Mouse (Mus musculus) left cerebral cortex, postnatal 4 days (tissue): ENCODE measurements around the gene Hmgb1. TPM values are rescaled to one million over a fixed set of nuclear protein-coding genes. Genes with fewer than 3 reads are reported as not detected.

Experiments used
- DNase-seq: peaks from one replicate; pipeline ENCODE4 v3.0.0-alpha.2; 2022
- intact Hi-C: fragments of 180-260 bp; cut with DNase I; formaldehyde crosslinking; loops from one replicate; pipeline ENCODE4 v1.15.1; 2025
- total RNA-seq, 2 experiments: library from RNA; stranded (reverse); gene quantifications; 2 replicates each; pipeline ENCODE4 v1.2.3; 2021

Gene Hmgb1
- total RNA-seq, 2 experiments from 2014 or later: 291 to 345 TPM

DNA sequence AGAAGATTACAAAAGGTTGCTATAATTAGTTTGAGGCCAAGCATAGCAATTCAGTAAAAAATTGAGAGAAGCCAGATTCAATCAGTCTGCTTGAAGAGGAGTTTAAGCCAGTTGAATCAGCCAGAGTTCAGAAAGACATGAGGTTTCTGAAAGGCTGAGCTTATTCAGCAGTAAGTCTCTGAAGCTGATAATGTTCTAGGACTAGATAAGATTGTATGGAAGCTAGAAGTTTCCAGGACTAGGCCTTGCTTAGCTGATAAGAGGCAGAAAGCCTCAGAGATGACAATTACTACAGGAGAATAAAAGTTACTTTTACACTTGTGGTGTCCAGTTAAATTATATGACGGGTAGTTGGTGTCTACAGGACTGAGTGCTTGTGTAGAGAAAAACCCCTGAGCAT, 5.9 kb upstream of the Hmgb1 start:
- intact Hi-C loops: loop anchor here (10.0 kb wide), 1 partner anchor 335 kb away; the partner anchor contains the start of gene Wdr95
- no peak for DNase-seq

DNA sequence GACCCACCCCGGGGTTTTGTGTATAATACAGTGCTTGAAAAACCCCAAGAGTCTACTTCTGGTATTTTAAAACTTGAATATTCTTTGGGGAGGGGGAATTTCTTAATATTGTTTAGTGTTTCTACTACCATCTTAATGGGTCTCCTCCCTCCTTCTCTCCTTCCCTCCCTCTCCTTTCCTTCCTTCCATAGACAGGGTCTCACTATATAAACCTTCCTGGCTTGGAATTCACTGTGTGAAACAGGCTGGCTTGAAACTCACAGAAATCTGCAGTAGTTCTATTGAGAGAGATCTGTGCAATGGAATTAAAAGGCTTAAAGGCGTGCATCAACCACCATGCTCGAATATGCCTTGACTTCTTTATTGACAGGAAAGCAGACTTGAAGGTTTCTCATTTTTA, 1.5 kb upstream of the Hmgb1 start:
- intact Hi-C loops: loop anchor here (10.0 kb wide), 1 partner anchor 371 kb away; no protein-coding TSS in a partner anchor
- DNase-seq: no peak

DNA sequence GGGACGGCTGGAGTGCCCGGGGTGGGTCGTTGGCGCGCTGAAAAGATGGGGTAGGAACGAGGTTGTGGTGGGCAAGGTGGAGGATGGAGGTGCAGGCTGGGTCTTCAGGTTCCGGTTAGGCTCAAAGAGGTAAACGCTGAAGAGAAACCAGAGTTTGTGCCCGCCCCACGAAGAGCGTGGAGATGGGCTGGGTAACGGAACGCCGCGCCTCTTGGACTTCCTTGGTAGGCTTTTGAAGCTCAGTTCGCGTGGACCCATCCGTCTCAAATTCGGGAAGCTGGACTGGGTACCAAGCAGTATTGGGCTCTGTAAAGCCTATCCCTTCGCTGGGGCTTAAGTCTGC, 526 bp upstream of the Hmgb1 start:
- intact Hi-C loops: loop anchor here (10.0 kb wide), 1 partner anchor 370 kb away; no protein-coding TSS in a partner anchor
- DNase-seq: no peak

DNA sequence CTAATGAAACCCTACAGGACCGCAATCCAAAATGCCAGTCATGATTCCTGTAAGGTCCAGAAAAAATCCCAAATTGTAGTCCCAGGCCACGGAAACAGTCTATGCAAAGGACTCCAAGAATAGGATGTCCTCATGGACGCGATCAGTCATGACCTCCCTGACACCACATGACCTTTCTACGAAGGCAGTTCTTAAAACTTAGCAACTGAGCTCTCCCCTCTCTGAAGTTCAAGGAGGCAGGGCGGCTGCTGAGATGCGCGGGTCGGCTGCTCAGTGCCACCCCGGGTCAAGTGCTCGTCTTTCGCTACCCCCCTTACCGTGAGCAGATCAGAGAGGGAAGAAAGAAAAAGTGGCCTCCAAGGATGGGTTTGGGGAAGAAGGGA, 577 bp downstream of the Hmgb1 start:
- intact Hi-C loops: loop anchor here (2.0 to 10.0 kb wide), 2 partner anchors 131 to 369 kb away; no protein-coding TSS in a partner anchor

DNA sequence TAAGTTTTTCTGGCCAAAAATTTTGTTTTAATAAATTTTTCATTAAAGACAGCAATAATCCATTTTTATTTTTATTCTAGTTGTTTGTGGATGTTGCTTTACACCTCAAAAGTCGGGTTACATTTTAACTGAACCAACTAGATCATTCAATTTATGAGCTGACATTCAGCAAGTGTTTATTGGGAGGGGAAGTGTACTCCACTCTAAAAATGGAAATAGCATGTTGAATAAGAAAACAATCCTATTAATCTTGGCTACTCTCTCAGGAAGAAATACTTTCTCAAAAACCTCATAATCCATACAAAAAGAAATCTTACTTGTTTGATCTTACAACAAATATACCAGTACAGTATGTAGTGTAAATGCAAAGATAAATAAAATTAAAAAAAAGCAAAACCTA, 1.2 kb downstream of the Hmgb1 start:
- no peak for DNase-seq
- intact Hi-C loops: loop anchor here (2.0 to 10.0 kb wide), 2 partner anchors 130 to 368 kb away; no protein-coding TSS in a partner anchor

More for the DNA sequence above, 577 bp downstream of the Hmgb1 start:
- DNase-seq: no peak

DNA sequence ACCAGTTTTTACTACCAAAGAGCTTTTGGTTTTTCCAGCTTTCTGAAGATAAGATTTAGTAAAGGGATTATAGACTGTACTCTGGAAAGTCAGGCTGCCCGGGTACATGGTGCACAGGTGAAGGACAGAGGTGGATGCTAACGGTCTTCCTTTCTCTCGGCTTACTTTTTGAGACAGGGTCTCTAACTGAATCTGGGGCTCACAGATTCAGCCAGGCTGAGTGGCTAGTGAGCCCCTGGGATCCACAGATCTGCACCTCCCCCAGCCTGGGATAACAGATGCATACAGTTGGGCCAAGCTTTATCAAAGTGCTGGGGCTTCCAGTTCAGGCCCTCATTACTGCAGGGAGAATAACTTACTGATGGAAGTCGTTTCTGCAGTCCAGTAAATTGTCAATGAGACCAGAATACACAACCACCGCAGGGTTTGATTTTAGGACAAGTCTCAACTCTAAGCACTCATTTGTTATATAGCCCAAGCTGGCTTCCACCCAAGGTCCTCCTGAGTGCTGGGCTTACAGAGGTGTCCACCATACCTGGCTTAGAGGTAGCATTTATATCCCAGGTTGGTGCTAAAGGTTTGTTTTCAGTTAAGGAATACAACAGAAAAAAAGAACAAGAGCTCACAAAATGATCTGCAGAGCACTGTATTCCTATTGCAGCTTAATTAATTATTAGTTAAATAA, 2.0 kb downstream of the Hmgb1 start:
- DNase-seq: no peak
- intact Hi-C loops: loop anchor here (2.0 to 10.0 kb wide), 2 partner anchors 130 to 368 kb away; no protein-coding TSS in a partner anchor

DNA sequence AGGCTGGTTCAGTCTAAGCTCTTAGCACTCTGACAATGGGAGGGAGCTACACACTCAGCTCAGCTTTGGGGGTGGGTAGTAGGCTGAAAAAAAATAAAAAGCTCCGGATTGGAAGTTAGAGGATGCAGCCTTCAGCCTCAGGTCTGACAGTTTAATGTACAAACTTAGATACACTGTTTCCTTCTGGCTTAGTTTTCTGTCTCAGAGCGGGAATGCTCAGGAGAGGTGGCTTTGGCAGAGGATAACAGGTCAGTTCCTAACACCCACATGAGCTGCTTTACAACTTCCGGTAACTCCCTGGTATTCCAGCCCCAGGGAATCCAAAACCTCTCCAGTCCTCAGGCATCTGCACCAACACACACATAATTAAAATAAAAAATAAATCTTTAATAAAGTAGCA, 4.5 kb downstream of the Hmgb1 start:
- DNase-seq: no peak
- intact Hi-C loops: loop anchor here (10.0 kb wide), 1 partner anchor 365 kb away; no protein-coding TSS in a partner anchor

DNA sequence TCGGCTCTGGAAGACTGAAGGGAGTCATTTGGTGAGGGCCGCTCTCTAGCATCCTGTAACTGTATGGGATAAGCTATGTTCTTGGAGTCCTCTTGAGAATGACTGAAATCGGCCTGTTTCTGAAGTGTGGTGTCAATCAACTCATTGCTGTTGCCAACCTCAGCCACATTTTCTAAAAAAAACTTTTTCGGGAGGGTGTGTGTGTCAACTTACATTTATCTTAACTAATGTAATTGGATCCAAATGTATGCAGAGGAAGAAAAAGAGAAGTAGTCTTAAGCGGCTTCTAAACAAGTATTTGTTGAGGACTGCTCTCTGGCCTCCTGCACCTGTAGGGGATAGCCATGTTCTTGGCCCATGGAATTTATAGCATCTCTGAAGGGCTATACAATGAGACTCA, 6.2 kb downstream of the Hmgb1 start:
- no peak for DNase-seq
- intact Hi-C loops: no loop called here

DNA sequence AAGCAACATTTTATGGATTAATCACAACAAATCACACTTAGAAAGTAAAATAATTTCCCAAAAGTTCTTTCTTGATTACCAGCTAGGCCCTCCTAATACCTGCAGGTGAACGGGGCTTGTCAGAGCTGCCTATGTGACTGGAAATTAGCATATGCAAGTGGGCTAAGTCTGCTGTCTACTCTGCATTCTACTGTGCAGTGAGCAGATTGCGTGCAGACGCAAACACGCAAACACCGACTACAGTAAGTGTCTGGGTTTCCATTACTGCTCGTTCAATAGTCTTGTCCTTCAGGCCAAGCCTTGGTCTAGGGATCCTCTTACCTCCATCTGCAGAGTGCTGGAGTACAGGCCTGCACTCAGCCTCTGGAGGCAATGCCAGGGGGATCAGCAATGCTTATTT, 8.6 kb downstream of the Hmgb1 start:
- DNase-seq: no peak
- intact Hi-C loops: no loop called here

DNA sequence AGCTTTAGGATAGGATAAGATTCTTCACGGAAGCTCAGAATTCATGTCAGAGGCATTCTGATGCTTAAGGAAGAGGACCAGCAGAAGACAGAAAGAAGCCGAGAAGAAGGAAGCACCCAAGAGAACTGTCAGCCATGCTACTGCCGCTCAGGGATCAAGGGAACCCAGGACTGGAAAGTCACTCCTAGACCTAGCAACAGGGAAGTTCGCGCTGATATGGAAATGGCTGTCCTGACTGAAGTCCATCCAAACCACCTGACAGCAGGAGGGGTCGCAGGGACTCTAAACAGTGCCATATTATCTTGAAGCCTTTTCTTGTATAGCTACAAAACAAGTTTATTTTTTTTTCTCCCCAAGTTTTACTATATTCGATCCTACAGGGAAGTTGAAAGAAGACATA, 9.8 kb downstream of the Hmgb1 start:
- intact Hi-C loops: no loop called here

DNA sequence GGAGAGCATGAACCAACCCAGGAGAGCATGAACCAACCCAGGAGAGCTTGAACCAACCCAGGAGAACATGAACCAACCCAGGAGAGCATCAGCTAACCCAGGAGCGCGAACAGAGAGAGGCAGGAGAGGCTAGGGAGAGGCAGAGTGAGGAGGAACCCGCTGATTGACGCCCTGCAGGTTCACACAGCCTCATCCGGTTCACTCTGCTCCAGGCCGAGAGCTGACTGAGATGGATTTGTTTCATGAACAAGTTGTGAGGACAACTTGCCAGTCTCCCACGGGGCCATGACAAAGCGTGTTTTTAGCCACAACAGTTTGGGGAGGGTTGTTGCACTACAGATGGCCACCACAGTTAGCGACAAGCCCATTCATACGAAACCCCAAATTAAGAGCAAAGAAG, 12.0 kb downstream of the Hmgb1 start:
- intact Hi-C loops: no loop called here
- no peak for DNase-seq

More for the DNA sequence above, 9.8 kb downstream of the Hmgb1 start:
- no peak for DNase-seq

DNA sequence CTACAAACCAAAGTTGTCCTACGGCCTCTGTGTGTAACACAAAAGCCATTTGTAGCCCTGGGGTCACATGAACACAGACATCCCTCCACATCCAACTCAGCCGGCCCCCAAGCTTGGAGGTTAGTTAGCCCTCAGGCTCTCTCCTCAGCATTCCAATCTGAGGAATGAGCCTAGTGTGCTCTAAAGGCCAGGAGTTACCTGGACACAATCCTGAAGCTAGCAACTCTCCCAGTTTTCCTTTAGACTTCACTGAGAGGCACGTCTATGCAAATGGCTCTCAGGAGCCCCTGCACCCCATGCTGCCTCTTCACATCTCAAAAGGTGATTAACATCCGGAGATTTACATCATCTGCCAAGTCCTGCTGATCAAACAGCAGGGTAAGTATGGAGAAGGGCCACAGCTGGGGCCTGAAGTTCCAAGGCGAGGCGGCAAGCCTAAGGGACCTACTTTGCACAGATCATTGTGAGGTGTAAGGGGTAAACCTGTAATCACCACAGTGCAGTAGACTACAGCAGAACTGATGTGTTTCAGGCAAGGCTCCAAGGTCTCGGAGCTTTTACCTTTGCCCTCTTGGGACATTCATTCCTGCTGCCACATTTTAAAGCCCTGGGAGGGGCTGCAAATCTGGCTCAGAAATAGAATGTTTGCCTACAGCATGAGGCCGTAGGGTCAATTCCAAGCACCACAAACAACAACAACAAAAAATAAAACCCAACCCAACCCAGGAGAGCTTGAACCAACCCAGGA, 13.3 kb downstream of the Hmgb1 start:
- intact Hi-C loops: no loop called here
- DNase-seq: no peak

DNA sequence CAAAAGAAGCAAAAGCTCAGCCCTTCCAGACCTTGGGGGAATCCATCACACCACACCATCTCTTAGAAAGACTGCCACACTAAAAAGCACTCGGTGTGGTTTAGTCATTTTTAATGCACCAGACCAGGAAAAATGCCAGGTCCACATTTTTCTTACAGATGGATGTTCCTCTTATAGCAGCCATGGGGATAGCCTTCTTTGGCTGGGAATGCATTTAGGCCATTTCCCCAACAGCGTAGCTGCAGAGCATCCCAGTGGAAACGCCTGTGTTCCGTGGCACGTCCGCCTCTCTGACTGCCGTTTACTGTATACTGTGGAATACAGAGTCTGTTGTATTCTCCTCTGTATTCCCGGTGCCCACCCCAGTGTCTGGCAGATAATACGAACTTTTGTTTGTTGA, 15.5 kb downstream of the Hmgb1 start:
- intact Hi-C loops: no loop called here
- no peak for DNase-seq

DNA sequence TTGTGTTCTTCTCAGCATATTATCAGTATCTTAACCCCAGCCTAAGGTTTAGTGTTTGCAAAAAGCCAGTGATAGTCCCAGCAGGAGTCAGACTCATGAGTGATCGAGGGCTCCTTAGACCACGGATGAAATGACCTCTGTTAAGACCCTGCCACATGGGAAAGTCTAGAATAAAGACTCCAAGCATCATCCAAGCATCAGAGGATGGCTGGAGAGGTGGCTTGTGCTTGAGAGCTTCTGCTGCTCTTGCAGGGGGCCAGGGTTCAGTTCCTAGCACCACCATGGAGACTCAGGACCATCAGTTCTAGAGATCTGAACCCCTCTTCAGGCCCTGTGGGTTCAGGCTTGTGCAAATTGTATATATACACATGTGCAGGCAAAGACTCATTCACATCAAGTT, 16.2 kb downstream of the Hmgb1 start:
- DNase-seq: no peak
- intact Hi-C loops: no loop called here

DNA sequence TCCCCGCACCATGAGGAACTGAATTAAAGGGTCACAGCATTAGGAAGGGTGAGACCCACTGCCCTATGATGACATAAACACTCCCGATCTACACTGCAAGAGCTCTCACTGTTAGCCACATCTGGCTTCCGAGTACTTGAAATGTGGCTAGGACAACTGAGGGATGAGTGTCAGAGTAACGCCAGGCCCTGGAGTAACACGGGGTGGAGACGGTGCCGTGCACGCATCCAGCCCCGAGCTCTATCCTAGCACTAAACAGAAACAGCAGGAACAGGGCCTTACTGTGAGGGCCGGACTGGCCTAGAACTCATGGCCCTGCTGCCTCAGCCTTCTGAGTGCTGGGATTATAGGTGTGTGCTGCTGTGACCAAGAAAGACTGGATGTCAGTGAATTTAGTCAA, 18.3 kb downstream of the Hmgb1 start:
- intact Hi-C loops: no loop called here
- DNase-seq: no peak

DNA sequence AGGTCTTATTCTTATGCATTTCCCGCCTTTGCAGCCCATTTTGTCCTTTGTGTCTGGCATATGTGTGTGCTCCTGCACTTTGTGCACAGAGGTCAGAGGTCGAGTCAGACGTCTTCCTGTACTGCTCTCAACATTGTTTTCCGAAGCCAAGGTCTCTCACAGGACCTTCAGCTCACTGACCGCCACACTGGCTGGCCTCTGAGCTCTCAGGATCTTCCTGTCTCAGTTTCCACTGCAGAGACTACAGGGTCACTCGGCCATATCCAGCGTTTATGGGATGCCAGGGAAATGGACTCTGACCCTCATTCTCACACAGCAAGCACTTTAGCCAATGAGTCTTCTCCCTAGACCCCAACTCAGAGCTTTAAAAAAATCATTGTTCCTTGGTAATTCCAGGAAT, 19.4 kb downstream of the Hmgb1 start:
- intact Hi-C loops: no loop called here
- no peak for DNase-seq

DNA sequence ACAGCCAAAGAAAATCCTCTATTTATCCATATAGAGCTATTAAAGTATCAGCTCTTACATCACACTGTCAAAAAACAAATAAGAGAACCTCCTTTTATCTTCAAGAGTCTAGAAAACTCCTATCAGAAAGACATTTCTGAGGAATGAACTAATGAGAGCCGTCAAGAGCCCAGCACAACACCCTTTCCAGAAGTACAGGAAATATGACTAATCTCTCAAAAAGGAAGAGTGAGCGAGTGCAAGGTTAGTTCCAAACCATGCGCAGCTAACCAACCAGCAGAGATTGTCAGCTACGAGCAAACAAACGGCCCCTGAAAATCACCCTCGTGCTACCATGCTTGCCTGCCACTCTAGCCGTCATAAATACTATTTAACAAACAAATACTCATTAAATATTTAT, 21.4 kb downstream of the Hmgb1 start:
- DNase-seq: no peak
- intact Hi-C loops: no loop called here

DNA sequence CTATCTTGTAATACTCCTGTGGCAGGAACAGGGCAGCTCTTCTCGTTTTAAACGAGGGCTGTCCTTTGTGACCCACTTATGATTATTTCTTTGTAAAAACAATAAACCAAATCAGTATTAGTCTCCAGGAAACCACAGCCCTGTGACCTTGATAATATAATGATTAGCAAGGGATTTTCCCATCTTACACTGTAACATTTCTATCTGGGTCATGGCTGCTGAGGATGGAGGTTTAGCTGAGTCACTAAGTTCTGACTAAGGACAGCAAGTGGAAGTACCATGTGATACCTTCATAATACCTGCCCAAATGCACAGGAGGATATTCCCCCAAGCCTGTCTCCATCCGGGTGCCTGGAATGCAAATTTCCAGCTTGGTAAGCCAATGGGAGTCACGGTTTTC, 23.8 kb downstream of the Hmgb1 start:
- intact Hi-C loops: no loop called here
- DNase-seq: no peak

DNA sequence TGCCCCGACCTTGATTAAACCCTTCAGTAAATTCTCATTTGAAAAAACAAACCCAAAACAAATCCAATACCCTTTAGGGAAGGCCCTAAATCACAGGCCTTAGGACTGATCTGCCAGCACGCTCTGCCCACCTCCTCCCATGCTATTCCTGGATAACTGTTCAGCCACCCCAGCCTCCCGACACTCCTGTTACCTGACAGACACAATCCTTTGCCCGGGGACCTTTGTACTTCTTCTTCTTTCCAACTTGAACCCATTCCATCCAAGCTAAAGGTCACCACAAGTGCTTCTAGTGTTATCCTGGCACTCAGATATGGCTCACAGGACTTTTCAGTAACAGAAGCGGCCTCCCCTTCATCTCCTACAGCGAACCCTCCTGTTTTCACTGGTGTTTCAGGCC, 25.3 kb downstream of the Hmgb1 start:
- intact Hi-C loops: no loop called here
- DNase-seq: no peak

DNA sequence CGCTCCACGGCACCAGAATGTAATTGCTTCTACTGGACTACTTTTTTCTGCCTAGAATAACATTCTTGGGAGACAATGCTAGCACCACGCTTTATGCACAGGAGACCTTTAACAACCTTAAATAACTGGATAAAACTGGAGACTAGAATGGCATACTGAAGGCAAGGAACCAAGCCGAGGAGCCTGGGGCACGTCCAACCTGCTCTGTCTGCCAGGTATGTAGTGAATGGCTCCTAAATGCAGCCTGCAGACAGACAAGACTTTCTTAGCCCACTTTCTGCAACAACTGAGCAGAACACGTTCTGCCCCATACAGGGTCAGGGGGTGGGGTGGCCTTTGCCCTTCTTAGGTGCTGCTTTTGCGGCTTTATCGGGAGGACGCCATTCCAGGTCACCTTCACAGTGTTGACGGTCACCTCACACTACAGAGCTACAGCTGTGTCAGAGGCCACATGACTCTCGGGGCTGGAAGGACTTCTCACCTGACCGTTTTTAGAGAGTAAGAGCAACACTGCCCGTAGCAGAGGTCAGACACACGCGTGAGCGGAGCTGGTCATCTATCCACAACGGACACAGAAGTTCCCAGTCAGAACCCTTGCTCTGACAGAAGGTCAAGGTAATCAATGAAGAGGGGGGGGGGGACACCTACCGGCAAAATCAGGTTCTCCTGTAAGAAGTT, 27.3 kb downstream of the Hmgb1 start:
- intact Hi-C loops: no loop called here
- no peak for DNase-seq

DNA sequence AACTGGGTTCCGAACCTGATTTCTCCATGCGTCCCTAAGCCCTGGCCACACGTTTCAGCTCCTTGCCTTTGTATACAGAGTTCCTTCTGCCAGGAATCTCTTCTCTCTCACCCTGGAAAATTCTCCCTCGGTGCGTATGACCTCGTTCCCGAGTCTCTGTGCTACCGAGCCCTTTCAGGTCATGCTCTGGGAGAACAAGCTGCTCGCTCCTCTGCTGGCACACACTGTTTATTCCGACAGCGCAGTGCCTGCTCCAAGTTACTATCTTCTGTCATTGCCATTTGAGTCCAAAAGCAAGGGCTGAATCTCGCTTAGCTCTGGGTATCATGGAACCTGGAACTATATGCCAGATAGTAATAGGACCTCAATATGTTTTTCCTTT, 31.5 kb downstream of the Hmgb1 start:
- peak; percentile 12 for DNase-seq
- intact Hi-C loops: no loop called here
